Mouse (Mus musculus) limb, embryonic 12.5 days (tissue): ENCODE measurements around the gene Slco1a6. TPM values are rescaled to one million over a fixed set of nuclear protein-coding genes. Genes with fewer than 3 reads are reported as not detected.

Experiments used
- ATAC-seq: fragments of 200-750 bp; cut with Nextera tagmentation; 2 replicates; pipeline ENCODE4 v1.8.0; 2017; ENCODE audit warnings: low read depth, moderate TSS enrichment; ENCODE audit not compliant: insufficient number of reproducible peaks, insufficient read depth, low FRiP score, low TSS enrichment
- H3K27ac ChIP-seq: fragments of 300-500 bp; sonication (generic); 2 replicates; pipeline ENCODE4 v1.5.1; 2016; ENCODE audit warnings: mild to moderate bottlenecking, moderate library complexity
- H3K27me3 ChIP-seq: fragments of 300-500 bp; sonication (generic); 2 replicates; pipeline ENCODE4 v1.6.1; 2016; ENCODE audit warnings: mild to moderate bottlenecking, moderate library complexity
- H3K36me3 ChIP-seq: fragments of 300-500 bp; sonication (generic); 2 replicates; pipeline ENCODE4 v1.6.1; 2016; ENCODE audit warnings: mild to moderate bottlenecking, moderate library complexity
- H3K4me1 ChIP-seq: fragments of 300-500 bp; sonication (generic); replicated peaks from 2 replicates; pipeline ENCODE4 v1.6.1; 2016
- H3K4me2 ChIP-seq: fragments of 300-500 bp; sonication (generic); 2 replicates; pipeline ENCODE4 v1.6.1; 2016; ENCODE audit warnings: mild to moderate bottlenecking, moderate library complexity
- H3K4me3 ChIP-seq: fragments of 300-500 bp; sonication (generic); replicated peaks from 2 replicates; pipeline ENCODE4 v1.5.1; 2016; ENCODE audit warnings: mild to moderate bottlenecking
- H3K9ac ChIP-seq: fragments of 300-500 bp; sonication (generic); replicated peaks from 2 replicates; pipeline ENCODE4 v1.6.1; 2016; ENCODE audit warnings: mild to moderate bottlenecking, moderate library complexity
- H3K9me3 ChIP-seq: fragments of 300-500 bp; sonication (generic); 2 replicates; pipeline ENCODE4 v1.6.1; 2016; ENCODE audit warnings: mild to moderate bottlenecking, moderate library complexity
- WGBS: fragments of 180-500 bp; shearing (Covaris S2); methylation state at CpG from one replicate; pipeline ENCODE4 v1.1.7; 2016; 5-methylcytosine and 5-hydroxymethylcytosine counted together
- polyA plus RNA-seq: library from polyadenylated mRNA; unstranded; fragments of >200 nt; fragmentation: Nextera tagmentation; extraction: Ambion mirVana; gene quantifications from 2 replicates; pipeline ENCODE4 v1.2.1, GENCODE M21; 2016

The Slco1a6 gene
- polyA plus RNA-seq, 1 experiment from 2014 or later = not detected

DNA sequence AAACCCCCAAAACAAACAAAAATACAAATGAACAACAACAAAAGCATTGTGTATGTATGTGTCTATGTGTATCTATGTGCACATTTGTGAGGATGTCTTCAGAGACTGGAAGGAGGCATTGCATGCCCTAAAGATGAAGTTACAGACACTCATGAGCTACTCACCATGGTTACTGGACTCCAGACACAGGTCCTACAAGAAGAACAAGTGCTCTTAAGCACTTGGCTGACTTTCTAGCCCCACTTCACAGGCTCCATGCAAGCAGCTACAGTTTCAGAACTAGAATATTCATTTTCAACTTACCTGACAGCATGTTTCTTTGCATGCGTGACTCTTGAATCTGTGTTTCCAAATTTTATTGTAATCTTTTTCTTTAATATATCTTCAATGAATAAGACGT is 172.6 kb downstream of the Slco1a6 start:
- Histone ChIP-seq H3K9ac (no peak overlapping the region), H3K4me2 (no peak overlapping the region), H3K27me3 (no peaks in the 10 kb centered on the region), H3K4me3 (no peak overlapping the region), H3K27ac (no peak overlapping the region), H3K4me1 (no peaks in the 10 kb centered on the region), H3K36me3 (no peaks in the 10 kb centered on the region), H3K9me3 (peaks cover 2% of the 10 kb centered on the region; the same call in 1 of the 2 replicates)
- ATAC-seq = no peak
- 83% methylated on average over 2 of the region's 2 CpGs for WGBS

Other genes with a start within 250 kb of the Slco1a6 start
- not detected in 2 replicates for gene Gm6614, start 197.1 kb downstream of the Slco1a6 start, polyA plus RNA-seq
- gene Iapp, start 89.9 kb upstream of the Slco1a6 start, polyA plus RNA-seq = not detected in 2 replicates
- not detected in 2 replicates for gene Slco1a5, start 114.5 kb upstream of the Slco1a6 start, polyA plus RNA-seq
- 17.1 and 17.6 TPM in 2 replicates for gene Pyroxd1, start 137.1 kb upstream of the Slco1a6 start, polyA plus RNA-seq
- 29.7 and 32.2 TPM in 2 replicates for gene Recql, start 178.6 kb upstream of the Slco1a6 start, polyA plus RNA-seq
- 116 and 118 TPM in 2 replicates for gene Golt1b, start 178.7 kb upstream of the Slco1a6 start, polyA plus RNA-seq
- 1.2 and 1.7 TPM in 2 replicates for gene Spx, start 204.9 kb upstream of the Slco1a6 start, polyA plus RNA-seq